Mouse (Mus musculus) left cerebral cortex, adult 11 months (tissue): ENCODE results near the gene Pcbp3.
"Not testable (repeated sequence)": the region's sequence is repeated elsewhere in the genome, so short reads cannot be mapped to it uniquely, and the experiment has no call there.

Experiments used
- DNase-seq: peaks from one replicate; pipeline ENCODE4 v3.0.0; 2022; ENCODE audit warnings: low spot score

Pcbp3 gene

DNA sequence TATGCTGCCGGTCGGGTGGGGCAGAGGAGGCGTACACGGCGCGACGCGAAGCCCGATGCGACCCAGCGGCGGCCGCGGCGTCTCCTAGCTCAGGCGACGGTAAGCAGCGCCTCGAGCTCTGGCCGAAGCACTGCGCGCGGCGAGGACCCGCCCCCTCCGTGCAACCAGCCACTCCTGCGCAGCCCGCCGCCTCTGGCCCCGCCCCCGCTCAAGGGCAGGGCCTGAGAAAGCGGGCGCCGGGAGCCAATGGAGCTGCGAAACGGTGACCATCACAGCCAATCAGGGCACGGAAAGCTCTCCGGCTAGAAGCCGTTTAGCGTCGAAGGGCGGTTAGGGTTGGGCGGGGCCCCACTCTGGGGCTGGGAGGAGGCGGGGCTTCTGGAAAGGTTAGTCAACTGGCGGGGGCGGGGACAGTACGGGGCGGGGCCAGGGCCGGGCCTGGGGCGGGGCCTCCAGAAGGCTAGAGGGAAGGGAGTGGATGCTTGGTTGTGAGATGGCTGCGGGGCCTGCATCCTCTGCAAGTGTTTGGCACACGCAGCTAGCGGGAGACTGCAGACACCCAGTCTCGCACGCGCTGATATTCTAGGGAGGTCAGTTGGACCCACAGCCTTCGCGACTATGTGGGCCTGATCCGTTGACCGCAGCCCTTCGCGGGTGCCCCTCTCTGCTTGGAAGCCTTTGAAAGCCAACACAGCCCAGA is at the start of gene Pcbp3:
Pcbp3 (minus strand) TSS at position 98 of the 700 bp plus-strand sequence.
- DNase-seq, result peak; percentile 97

- DNase-seq, result no peak
Measured at GRCm38 (mm10) chr10:77008698-77009097, 47.0 kb upstream of the Pcbp3 start.

- no peak for DNase-seq
Measured at GRCm38 (mm10) chr10:77008109-77008561, 46.4 kb upstream of the Pcbp3 start.

DNA sequence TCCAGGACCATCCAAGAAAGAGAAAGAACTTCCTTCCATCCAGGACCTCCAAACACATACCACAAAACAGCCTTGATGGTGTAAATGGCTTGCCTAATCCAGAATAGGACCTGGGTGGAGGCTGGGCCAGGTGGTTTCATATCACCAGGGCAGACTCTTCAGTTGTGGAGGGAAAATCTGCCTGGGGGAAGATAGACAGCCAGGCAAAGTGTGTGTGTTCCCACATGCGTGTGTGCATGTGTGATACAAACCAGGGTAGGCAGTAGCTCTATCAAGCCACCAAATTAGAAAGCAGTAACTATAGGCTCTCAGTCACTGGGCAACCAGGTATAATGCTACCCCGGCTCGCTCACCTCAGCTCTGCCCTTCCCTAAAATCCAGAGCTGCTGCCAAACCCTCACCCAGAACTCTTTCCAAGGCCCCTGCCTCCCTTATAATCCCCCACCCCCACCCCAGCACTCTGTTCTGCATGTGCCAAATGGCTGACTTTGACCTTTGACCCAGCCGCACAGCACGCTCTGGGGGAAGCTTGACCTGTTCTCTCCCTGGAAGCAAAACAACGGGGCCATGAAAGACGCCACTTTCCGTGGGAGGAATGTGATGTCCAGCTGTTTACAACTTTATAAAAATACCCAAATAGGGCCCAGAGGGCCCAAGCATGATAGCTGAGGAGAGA is 45.9 kb upstream of the Pcbp3 start:
- DNase-seq, result no peak

GRCm38 (mm10) chr10:77004936-77005335 is 43.2 kb upstream of the Pcbp3 start:
- no peak for DNase-seq

GRCm38 (mm10) chr10:76997759-76998513 is 36.2 kb upstream of the Pcbp3 start:
- DNase-seq, result no peak

DNA sequence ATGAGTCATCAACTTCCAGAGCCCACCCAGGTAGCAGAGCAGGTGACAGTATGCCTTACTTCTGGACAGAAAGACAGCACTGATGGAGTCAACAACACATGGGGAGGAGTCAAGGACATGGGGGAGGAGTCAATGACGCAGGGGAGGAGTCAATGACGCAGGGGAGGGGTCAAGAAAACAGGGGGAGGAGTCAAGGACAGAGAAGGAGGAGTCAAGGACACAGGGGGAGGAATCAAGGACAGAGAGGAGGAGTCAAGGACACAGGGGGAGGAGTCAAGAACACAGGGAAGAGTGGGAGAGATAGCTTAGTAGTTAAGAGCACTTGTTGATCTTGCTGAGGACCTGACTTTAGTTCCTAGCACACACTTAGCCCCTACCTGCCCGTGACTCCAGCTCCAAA is 30.8 kb upstream of the Pcbp3 start:
- DNase-seq, result no peak

- DNase-seq, result no peak
Measured at GRCm38 (mm10) chr10:76988586-76988985, 26.9 kb upstream of the Pcbp3 start.

- DNase-seq, result no peak
Measured at GRCm38 (mm10) chr10:76978042-76978441, 16.4 kb upstream of the Pcbp3 start.

GRCm38 (mm10) chr10:76976699-76977098 is 15.0 kb upstream of the Pcbp3 start:
- no peak for DNase-seq

- DNase-seq, result no peak
Measured at GRCm38 (mm10) chr10:76973797-76974436, 12.2 kb upstream of the Pcbp3 start.

DNA sequence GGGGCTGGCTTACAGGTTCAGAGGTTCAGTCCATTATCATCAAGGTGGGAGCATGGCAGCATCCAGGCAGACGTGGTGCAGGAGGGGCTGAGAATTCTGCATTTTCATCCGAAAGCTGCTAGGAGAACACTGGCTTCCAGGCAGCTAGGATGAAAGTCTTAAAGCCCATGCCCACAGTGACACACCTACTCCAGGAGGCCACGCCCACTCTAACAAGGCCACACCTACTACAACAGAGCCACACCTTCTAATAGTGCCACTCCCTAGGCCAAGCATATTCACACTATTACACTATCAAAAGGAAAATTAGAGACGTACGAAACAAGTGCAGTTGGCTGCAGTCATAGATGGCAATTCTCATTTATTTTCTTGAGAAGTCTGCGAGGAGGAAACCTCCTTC is 10.6 kb upstream of the Pcbp3 start:
- DNase-seq, result not testable (repeated sequence)

DNA sequence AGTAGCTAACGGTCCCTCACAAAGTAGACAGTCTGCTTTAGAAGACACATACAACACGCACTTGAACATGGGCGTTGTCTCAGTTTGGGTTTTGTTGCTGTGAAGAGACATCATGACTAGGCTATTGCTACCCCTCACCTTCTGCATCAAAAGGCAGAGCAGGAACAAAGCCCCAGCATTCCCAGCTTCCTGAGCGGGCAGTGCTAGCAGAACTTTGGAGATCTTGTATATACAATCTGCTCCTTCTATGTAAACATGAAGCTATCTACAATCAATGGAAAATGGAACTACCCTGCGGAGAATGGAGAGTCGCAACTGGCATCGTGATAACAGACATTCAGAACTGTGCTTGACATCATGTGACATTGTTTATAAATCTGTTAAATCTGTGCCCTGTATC is 9.3 kb upstream of the Pcbp3 start:
- no peak for DNase-seq

DNA sequence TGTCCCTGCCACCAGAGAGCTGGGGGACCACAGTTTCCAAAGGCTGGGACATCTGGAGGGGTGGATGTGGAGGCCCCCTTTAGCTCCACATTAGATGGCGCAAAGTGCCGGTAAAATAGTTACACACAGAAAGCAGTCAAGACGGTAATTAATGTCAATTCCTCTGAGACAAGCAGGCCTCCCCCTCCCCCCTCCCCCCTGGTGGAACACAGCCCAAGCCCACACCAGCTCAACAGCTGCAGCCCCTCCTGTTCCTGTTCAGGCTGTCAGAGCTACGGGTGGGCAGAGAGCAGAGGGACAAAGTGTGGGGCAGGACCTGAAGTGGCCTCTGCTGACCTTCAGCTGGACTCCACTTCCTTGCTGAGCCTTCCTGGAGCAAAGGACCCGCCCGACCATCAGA is 2.7 kb upstream of the Pcbp3 start:
- DNase-seq, result no peak

DNA sequence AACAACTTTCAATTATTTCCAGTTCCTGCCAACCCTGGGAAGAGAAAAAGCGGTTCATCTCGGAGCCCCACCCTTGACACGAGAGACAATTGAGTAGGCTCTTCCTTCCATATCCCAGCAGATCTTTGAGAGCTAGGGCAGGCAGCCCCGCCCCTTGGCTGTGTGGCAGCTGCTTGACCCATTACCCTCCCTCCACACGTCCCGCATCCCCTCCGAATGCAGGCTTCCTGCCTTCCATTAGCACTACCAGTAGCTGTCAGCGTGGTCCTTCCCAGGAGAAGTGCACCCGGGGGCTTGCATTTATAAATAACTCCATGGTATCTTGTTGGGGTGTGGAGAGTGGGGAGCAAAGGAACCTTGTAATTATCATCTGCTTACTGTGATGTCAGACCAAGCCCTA is 2.3 kb upstream of the Pcbp3 start:
- no peak for DNase-seq

DNA sequence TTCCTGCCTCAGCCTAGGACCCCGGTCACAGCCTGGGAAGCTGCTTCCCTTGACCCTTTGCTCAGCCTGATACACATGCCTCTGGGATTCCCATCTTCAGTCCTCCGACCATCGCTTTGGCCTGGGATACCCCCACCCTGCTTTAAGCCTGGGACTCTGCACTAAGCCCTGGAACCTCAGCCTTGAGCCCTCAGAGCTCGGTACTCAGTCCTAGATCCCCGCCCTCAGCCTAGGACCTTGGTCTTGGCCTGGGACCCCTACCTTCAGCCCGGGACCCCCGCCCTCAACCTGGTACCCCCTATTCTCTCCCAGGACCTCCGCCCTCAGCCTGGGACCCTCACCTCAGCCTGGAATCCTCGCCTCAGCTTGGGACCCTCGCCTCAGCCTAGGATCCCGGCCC is 531 bp downstream of the Pcbp3 start:
- DNase-seq, result no peak

DNA sequence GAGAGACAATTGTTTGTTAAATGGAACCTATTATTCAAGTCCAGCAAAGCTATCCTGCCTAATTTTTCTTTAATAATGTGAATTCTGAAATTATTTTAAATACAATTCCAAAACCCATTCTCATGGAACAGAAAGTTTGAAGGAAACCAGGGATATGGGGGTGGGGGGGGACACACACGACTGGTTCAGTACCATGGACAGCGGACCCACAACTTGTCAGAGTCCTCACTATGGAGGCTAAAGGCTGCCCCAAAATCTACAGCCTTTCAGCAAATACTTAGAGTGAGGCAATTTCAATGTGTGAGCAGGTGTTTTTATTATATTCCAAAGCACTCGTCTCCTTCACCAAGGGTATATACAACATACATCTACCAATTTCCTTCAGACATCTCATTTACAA is 3.5 kb downstream of the Pcbp3 start:
- no peak for DNase-seq

DNA sequence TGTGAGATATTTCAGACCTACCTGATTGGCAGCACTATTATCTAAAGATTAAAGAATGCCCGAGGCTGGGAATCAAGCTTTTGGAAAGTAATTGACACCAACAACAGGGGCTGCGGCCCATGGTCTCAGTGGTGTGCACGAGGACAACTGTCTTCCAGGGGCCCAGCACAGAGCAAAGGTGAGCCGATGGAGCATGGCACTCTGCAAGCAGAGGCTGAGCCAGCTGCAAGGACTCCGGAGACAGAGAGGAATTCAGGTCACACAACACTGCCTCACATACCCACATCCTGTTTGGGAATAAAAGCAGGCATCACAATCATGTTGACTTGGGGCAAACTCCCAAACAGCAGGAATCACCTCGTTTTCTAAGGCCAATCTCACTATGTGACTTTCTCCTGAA is 5.5 kb downstream of the Pcbp3 start:
- no peak for DNase-seq

DNA sequence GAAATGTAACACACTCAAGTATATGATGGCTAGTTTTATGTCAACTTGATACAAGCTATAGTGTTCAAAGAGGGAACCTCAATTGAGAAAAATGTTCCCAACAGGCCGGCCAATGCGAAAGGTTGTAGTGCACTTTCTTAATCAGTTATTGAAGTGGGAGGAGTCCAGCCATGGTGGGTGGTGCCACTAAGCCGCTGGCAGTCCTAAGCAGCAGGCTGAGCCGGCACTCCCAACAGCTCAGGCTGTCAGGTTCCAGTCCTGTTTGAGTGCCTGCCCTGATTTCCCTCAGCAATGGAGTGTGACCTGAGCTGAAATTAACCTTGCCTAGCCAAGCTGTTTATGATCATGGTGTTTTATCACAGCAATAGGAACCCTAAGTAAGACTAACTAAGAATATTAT is 20.6 kb downstream of the Pcbp3 start:
- no peak for DNase-seq

DNA sequence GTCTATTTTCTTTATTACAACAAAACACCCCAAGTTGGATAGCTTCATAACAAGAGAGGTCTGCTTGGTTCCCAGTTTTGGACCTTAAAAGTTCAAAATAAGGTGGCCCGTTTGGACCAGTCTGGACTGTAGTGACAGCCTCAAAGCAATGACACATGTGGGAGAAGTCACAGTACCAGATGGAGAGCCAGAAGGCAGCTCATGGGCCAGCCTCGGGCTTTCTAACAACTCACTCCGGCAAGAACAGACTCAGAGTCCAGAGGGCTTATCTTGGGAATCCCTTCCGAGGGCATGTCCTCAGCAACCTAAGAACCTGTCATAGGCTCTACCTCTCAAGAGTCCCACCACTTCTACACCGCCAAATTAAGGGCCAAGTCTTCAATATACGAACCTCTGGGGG is 24.9 kb downstream of the Pcbp3 start:
- DNase-seq, result no peak

DNA sequence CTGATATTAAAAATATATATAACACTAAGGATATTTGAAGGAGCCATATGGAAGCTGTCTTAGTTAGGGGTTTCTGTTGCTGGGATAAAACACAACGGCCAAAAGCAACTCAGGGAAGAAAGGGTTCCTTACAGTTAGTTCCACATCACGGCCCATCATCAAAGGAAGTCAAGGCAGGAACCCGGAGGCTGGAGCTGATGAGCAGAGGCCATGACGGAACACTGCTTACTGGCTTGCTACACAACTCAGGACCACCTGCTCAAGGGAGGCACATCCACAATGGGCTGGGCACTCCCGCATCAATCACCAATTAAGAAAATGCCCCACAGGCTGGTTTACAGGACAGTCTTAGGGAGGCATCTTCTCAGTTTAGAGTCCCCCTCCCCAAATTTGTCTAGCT is 26.9 kb downstream of the Pcbp3 start:
- DNase-seq, result no peak

DNA sequence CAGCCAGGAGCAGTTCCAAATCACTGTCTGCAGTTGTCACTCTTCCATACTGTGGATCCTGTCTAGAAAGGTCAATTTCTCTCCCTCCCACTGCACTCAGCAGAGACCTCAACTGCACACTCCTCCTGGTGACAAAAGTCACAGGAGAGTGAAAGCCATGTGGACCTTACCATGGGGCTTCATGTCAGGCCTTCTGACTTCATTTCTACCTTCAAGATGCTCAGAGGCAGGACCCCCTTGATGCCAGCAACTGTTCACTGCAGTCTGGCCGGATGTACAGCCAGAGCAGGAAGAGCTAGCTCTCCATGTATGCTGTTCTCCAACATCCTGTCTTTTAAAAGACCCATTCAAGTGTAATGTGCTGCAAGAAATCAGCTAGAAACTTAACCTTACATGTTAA is 29.9 kb downstream of the Pcbp3 start:
- no peak for DNase-seq

DNA sequence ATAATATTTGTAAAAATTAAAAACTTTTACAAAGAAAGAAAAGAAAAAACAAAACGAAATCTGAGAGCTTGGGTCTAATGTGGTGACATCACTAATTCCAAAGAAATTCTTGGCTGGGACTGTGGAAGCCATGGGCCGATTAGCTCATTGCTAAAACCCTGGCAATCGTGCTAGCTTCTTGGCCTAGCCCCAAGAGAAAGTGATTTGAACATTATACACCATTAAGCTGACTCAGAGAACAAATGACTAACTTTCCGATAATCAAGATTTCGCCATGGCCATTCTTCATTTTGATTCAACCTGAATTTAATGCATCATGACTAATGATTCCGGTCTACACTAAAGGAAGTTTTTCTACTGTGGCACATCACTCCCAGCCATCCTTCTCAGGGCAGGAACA is 30.6 kb downstream of the Pcbp3 start:
- no peak for DNase-seq
